Mouse (Mus musculus) layer of hippocampus, adult 11-12 months (tissue): ENCODE results near the gene Mfsd11.
"Not testable (repeated sequence)": the region's sequence is repeated elsewhere in the genome, so short reads cannot be mapped to it uniquely, and the experiment has no call there.

ENCODE experiments used
- DNase-seq: peaks from one replicate; pipeline ENCODE4 v3.0.0; 2022; ENCODE audit warnings: low spot score

Gene Mfsd11

DNA sequence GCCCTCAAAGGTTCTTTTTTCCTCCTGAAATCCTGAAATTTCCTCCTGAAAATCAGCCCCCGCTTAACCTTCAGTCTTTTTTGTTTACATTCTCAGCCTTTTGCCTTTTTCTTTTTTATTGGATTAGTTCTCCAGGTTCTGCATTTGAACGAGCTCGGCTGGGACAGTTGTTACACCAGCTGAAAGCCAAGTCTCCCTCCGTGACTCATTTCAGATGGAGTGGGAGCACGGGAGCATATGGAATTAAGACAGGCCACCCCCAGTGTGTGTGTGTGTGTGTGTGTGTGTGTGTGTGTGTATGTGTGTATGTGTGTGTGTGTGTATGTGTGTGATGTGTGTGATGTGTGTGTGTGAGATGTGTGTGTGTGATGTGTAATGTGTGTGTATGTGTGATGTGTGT, 29.2 kb downstream of the Mfsd11 start:
- DNase-seq: no peak

DNA sequence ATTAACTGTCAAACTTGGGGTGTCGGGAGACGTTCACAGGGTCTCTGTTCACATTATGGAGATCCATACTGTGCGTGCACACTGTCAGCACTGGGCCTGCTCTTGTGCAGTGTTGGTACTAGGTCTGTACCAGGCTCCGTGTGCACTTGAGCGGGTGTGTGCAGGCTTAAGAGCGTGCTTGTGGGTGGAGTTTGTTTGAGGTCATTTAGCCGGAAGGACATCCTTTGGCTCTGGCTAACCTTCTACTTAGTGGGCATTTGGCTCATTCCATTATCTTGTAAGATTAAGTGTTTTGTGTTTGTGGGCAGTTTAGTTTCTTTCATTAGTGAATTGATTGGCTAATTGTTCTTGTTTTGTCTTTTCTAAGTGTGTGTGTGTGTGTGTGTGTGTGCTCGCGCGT, 30.2 kb downstream of the Mfsd11 start:
- DNase-seq: no peak

DNA sequence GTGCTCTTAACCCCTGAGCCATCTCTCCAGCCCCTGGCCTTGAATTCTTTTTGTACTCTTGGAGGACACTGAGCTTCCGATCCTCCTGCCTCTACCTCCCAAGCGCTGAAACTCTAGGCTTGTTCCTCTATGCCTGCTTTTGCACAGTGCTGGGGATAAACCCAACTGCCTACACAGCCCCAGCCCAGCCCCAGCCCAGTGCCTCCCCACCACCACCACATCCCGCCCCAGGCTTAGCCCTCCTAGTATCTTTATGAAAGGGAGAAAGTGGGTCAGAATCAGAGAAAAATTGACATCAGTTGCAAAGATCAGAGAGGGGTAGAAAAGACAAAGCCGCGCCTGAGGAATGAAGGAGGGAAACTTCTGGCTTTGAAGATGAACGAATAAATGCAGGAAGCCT, 31.8 kb downstream of the Mfsd11 start:
- no peak for DNase-seq

DNA sequence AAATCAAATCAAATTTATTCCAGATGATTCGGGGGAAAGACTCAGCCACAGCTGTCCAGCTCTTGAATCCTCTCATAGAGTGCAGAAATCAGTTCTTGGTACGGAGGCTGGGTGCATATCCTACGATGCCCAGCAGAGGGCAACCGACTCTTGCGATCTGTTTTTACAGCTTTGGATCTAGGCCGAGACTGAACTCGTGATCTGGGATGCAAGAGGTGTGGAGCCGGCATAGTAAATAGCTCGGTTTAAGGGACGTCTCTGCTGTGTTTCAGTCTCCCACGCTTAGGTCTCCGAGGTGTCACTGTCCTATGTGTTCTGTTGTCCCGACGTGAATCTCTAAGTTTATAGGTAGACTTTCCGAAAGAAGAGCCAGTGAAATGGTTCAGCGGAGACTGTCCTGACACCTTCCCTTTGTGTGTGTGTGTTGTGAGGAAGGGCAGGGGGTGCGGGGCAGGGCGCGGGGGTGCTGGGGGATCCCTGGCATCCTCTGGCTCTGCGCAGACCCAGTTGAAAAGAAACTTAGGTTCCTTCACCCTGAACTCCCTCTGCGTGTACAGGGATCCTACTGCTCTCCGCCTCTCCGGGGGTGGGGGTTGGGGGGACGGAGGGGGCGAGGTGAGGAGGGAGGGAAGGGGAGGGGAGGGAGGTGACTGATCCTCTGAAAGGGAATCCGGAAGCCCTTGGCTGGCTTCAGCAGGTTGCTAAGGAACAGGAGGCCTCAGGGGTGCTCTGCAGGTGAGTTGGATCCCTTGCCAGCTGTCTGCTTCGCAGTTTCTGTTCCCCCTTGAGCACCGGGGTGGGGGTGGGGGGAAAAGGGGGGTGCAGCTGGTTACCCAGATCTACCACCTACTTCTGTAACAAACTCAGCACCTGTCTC, 33.3 kb downstream of the Mfsd11 start:
- peak; percentile 88 for DNase-seq

DNA sequence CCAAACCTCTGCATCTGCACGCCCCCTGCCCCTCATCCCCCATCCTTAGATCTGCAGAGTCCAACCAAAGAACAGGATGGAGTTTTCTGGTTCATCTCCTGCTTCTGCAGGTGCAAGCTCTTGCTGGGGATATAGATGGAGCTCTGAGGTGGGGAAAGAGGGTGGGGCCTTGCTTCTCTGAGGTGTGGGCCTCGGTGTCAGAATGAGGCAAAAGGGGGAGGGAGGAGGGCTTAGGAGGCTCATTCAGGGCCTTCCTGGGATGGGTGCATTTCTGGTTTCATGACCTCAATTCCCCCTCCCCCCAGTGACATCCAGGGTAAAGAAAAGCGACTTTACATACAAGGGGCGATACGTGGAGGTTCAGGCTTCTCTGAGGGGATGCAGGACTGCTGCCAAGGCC, 34.9 kb downstream of the Mfsd11 start:
- DNase-seq: no peak

DNA sequence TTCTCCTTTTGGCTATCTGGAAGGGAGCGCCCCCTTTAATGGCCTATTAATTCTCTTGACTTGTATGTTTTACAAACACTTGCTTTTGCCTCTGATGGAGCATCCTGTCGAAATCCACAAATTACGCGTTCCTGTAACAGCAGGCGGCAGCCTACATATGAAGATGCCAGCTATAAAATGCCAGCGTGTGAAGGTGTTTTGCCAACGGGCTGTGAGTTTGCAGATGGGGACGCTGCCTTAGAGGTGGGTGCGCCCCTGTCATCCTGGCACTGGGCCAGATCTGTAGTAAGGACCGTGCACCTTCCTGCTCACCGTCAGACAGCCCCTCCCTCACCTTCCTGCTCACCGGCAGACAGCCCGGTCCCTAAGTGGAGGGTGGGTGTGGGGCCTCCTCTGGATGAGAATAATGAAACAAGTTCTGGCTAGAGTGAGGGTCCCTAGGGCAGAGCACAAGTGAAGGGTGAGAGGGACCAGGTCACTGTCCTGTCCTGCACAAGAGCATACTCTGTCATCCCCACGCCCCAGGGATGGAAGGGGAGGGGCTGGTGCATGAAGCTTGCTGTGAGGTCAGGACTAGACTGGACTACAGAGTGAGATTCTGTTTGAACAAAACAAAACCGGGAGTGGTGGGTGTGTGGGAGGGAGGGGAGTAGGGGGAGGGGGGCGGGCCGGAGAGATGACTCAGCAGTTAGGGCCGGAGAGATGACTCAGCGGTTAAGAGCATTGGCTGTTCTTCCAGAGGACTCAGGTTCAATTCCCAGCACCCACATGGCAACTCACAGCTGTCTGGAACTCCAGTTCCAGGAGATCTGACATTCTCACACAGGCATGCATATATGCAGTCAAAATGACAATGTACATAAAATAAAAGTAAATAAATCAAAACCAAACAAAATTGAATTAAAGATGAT, 41.5 kb downstream of the Mfsd11 start:
- DNase-seq: peak; percentile 44

DNA sequence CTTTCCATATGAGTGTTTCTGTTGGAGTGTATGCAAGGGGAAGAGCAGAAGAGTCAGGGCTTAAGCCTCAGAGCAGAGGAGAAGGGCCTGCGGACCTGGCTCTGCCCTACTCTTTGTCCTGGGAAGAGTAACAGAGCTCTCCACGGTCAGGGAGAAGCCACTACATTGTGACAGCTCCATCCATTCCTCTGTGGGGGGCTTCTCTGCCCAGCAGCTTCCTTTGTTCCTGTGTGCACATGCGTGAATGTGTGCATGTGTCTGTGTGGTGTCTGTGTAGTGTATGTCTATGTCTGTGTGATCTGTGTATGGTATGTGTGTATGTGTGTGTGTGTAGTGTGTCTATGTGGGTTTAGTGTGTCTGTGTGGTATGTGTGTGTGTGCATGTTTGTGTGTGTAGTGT, 43.2 kb downstream of the Mfsd11 start:
- no peak for DNase-seq

DNA sequence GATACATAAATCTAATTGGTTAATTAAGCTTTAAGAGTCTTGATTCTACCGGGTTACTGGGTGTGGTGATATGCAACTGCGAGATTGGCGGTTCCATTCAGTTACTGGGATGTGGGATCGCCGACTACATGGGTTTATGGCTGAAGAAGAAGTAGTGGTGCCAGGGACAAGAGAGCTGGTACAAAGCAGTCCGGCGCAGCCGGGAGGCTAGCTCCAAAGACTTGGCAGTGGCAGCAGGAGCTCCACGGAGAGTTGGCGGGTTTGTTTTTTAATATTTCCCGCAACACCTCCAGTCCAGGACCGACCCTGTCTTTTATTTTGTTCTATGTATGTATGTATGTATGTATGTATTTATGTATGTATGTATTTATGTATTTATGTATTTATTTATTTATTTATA, 47.0 kb downstream of the Mfsd11 start:
- DNase-seq: no peak

DNA sequence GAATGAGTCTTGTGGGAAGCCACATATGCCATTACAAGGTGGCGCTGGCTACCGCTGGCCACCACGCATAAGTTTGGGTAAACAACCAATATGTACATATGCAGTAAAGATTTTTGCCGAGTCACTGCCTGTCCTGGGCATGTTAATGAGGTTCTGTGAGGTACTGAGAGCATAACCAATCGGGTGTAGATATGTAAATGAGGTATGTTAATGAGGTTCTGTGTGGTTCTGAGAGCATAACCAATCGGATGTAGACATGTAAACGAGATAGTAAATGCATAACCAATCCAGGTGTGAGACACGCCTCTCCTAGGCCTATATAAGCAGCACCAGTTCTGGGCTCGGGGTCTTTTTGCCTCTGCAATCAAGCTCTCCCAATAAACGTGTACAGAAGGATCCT, 50.3 kb downstream of the Mfsd11 start:
- not testable (repeated sequence) for DNase-seq

DNA sequence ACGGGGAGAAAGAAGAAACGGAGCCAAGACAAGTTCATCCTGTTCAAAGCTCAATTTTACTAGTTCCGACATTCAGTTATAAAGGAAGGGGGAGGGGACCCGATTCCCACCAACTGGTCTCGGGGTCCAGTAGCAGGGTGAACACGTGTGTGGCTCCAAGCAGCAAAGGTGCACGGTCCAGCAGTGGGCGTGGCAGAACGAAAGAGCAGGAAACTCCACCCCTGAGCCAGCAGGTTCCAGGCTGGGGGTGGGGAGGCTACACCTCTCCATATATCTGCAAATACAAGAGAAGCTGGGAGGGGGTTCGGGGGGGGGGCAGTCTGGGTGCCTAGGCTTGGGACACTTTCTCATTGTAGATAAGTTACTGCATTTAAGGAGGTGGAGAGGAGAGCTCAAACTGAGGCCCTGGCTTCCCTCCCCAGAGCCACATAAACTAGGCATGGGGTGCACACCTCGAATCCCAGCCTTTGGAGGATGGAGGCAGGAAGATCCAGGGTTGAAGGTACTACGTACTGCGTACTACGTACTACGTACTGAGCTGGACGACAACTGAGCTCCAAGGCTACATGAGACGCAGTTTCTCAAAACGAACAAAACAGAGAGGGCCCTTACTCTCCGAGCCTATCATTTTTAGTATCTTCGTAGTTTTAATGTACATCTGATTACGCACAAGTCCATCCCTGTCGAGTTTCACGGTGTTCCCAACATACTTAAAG, 53.7 kb downstream of the Mfsd11 start:
- no peak for DNase-seq

DNA sequence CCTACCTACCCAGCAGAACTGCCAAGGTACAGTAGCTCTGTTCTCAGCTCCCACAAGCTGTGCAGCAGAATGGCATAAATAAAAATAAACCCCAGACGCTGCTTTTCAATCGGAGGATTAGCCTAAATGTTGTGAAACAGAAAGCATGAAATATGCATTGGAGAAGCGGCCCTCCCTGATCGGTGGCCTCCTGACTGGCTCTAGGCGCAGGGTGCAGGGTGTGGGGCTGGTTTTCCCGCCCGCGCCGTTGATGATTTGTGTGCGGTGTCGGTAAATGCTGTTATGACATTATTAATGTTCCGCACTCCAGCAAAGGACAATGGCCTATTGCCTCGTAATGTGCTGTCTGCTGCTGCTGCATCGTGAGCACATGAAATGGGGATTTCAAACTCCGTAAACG, 61.3 kb downstream of the Mfsd11 start:
- peak; percentile 41 for DNase-seq

DNA sequence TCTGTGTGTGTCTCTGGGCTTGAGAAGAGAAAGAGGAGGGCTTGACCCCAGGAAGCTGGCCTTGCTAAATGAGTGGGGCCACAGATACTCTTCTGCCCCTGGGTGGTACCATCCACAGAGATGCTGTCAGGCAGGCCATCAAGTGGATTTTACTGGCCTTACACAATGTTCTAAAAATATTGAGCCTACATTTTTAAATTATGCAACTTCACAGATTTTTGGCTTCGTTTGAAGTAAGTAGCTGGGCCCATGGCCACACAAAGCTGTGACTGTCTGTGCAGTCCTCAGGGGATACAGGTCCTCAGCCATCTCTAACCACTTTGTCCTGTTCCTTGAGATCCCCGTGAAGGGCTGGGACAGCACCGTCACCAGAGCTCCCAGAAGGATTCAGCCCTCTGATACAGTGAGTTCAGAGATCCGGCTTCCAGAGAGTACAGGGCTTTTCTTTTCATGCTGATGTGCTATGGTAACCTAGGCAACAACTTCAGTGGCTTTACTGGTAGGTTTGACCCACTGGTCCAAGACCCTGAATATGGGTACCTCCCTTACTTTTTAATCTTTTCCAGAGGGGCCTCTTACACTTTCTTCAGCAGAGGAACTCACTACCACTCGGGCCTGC, 62.1 kb downstream of the Mfsd11 start:
- no peak for DNase-seq

DNA sequence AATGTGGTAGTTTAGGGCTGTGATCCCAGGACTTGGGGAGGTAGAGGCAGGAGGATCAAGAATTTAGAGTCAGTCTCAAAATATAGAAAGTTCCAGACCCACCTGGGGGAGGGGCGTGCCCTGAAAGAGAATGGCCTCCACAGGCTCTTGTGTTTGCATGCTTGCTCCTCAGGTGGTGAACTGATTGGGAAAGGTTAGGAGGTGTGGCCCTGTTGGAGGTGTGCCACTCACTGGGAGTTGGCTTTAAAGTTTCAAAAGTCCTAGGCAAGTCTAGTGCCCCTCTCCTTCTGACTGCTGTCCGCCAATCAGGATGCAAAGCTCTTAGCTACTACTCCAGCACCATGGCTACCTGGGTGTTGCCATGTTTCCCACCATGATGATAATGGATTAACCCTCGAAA, 63.0 kb downstream of the Mfsd11 start:
- no peak for DNase-seq

DNA sequence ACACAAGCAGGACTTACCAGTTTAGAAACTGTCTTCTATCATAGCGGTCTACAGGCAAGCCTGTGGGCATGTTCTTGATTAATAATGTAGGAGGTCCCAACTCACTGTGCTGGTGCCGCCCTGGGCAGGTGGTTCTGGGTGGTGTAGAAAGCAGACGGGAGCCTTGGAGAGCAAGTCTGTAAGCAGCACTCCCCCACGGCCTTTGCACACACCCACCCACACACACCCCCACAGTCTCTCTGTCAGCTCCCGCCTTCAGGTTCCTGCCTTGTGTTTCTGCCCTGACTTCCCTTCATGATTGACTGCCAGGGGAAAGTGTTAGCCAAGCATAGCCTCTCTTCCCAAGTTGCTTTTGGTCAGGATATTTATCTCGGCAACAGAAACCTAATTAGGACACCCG, 65.1 kb downstream of the Mfsd11 start:
- DNase-seq: no peak

DNA sequence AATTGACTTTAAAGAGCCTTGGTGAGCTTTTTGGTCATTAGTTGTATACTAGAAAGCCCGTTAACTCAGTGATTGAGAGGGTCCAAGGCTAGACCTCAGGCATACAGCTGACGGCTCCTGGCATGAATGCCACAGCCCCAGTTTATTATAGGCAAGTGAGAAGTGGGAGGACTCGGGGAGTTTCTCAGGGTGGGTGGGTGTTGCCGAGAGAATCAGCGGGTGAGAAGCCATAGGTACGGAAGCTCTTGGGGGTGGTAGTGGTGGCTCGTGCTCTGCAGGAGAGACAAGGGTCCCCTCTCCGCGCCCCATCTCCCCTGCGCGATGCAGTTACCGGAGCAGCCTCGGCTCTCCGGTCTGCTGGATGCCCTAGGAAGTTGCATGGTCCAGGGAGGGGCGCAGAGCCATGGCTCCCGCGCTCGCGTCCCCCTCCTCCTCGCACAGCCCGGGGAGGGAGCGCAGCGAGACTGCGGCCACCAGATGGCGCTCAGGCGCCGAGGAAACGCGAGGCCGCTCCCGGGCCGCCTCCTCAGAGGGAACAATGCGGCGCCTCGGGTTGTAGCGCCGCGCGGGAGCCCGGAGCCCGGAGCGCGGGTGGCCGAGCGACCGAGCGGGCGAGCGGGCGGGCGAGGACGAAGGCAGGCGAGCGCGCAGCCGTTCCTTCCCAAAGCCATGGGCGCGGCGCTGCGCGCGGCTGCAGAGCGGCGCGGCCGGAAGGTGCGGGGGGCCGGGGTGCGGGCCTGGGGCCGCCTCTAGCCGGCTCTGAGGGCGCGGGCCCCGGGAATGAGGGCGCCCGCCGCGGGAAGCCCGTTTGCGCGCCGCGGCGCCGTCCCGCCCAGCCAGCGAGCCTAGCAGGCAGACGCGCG, 66.3 kb downstream of the Mfsd11 start, which contains the start of gene Mgat5b:
Gene Mgat5b, plus strand, starts transcription at position 541 of the 863 bp plus-strand sequence.
- DNase-seq: peak; percentile 89

DNA sequence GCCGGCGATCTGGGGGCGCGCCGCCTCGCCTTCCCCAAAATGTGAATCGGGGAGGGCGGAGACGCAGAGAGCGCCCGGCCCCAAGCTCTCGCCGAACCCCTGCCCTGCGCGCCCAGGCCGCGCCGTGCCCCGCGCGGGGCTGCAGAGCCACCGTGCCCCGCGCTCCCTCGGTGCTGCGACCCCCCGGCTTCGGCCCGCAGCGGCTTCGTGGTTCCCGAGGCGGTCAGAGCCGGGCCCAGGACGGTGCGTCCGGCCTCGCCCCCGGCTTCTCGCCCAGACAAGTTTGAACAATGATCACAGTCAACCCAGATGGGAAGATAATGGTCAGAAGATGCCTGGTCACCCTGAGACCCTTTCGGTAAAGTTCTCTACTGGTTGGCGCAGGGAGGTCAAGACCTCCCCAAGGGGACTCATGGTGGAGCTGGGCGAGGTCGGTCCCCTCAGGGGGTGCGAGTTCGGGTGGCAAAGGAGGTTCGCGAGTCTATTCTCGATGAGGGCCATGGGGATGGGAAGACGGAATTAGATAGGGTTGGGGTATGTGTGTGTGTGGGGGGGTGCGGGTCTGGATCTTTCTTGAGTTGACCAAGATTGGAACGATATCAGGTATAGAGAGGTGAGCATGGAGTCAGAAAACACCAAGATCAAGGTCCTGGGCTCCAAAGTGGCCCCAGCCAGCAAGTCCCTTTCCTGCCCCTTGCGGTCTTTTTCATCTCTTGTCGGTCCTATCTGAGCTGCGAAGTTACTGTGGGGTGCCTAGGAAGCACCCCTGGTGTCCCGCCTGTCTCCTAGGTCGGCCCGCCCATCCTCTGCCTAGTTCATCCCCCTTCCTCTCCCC, 67.2 kb downstream of the Mfsd11 start:
- DNase-seq: no peak

DNA sequence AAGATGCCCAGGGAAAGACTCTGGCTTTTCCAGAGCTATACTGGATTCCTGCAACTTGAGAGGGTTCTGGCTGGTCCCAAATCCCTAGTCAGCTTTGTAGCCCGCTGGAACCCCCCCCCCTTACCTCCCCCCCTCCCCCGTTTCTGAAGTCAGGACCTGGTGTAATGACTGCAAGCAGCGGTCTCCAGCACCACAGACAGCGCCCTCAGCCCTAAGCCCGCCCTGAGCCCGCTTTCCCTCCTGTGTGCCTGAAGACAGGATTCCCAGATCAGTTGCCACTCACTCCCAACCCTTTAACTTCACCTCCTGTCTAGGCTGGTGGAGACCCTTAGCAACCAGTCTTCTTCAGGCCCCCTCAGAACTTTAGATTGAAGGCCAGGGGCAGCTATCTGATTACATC, 68.5 kb downstream of the Mfsd11 start:
- no peak for DNase-seq

DNA sequence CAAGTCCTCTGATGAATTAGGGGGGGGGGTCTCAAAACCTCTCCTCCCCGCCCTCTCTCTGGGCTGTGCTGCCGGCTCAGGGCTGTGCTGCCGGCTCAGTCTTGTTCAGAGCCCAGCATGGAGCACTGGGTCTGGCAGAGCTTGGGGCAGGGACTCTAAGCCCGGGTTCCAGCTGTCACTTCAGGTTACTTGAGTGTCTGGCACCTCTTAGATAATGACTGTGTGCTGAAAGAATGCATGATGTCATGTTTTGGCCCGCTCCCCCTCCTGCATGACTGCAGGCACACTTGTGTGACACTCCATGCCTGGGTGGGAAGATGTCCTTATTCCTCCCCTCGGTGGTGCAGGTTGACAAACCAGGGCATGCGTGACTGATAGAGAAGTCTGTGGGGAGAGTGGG, 69.8 kb downstream of the Mfsd11 start:
- no peak for DNase-seq
